Mouse (Mus musculus) erythroblast, embryonic 14.5 days (primary cell): ENCODE measurements around the gene Hadhb.

Experiments
- GATA1 ChIP-seq: IDR thresholded peaks from 2 replicates; pipeline ENCODE4 v1.6.1; 2012; ENCODE audit warnings: low read length, inconsistent platforms, mixed read lengths
- TAL1 ChIP-seq: IDR thresholded peaks from 3 replicates; pipeline ENCODE4 v1.6.1; 2012; ENCODE audit warnings: low read length, inconsistent platforms, mixed read lengths

- TF ChIP-seq GATA1 (no peak), TAL1 (no peak)
These were observed 977 bp downstream of the Hadhb start for GRCm38 (mm10) chr5:30155821-30156629.
